Mouse (Mus musculus) forebrain, embryonic 14.5 days (tissue): ENCODE measurements at regions not wholly inside any gene's neighbourhood (a gene's known extent, or its start where the extent isn't known, plus 50 kb on each side); places are given as distances from the start of the nearest gene placed in this dataset.

Source experiments
- ATAC-seq: fragments of 200-750 bp; cut with Nextera tagmentation; 2 replicates; pipeline ENCODE4 v1.8.0; 2017; ENCODE audit warnings: mild to moderate bottlenecking, moderate library complexity
- DNase-seq: peaks from one replicate; pipeline ENCODE4 v3.0.0-alpha.2; 2015; ENCODE audit warnings: low spot score
- H3K27ac ChIP-seq: fragments of 300-500 bp; sonication (generic); 2 replicates; pipeline ENCODE4 v1.5.1; 2014; ENCODE audit warnings: low read depth, mild to moderate bottlenecking, control low read depth, low read length, moderate library complexity
- H3K27me3 ChIP-seq: fragments of 300-500 bp; sonication (generic); replicated peaks from 2 replicates; pipeline ENCODE4 v1.6.1; 2014; ENCODE audit warnings: low read length, control low read depth, mixed read lengths; ENCODE audit not compliant: control insufficient read depth, insufficient read depth
- H3K36me3 ChIP-seq: fragments of 300-500 bp; sonication (generic); 2 replicates; pipeline ENCODE4 v1.6.1; 2014; ENCODE audit warnings: low read length, control low read depth; ENCODE audit not compliant: control insufficient read depth, insufficient read depth
- H3K4me1 ChIP-seq: fragments of 300-500 bp; sonication (generic); 2 replicates; pipeline ENCODE4 v1.6.1; 2014; ENCODE audit warnings: antibody characterized with exemption, low read length, control low read depth; ENCODE audit not compliant: control insufficient read depth, insufficient read depth
- H3K4me2 ChIP-seq: fragments of 300-500 bp; sonication (generic); 2 replicates; pipeline ENCODE4 v1.6.1; 2014; ENCODE audit warnings: mild to moderate bottlenecking, control low read depth, low read length
- H3K4me3 ChIP-seq: fragments of 300-500 bp; sonication (generic); 2 replicates; pipeline ENCODE4 v1.5.1; 2014; ENCODE audit warnings: low read depth, low read length, control low read depth
- H3K9ac ChIP-seq: fragments of 300-500 bp; sonication (generic); 2 replicates; pipeline ENCODE4 v1.6.1; 2014; ENCODE audit warnings: mild to moderate bottlenecking, low read length, control low read depth, moderate library complexity
- H3K9me3 ChIP-seq: fragments of 300-500 bp; sonication (generic); replicated peaks from 2 replicates; pipeline ENCODE4 v1.6.1; 2016; ENCODE audit warnings: low read length, control low read depth, mixed read lengths; ENCODE audit not compliant: control insufficient read depth
- WGBS: fragments of 180-500 bp; shearing (Covaris S2); extraction: QIAGEN DNeasy Blood & Tissue Kit; methylation state at CpG from one replicate; pipeline ENCODE4 v1.1.7; 2014; 5-methylcytosine and 5-hydroxymethylcytosine counted together

GRCm38 (mm10) chr1:183938361-183938760, 74.7 kb upstream of the Dusp10 start:
- no peak for ATAC-seq
- 87% methylated on average over 6 of the region's 6 CpGs for WGBS
- DNase-seq: no peak
- Histone ChIP-seq H3K27me3 (no peaks in the 10 kb centered on the region), H3K9me3 (no peaks in the 10 kb centered on the region), H3K36me3 (no peaks in the 10 kb centered on the region), H3K4me3 (no peak overlapping the region), H3K4me2 (no peak overlapping the region), H3K27ac (no peak overlapping the region), H3K4me1 (no peaks in the 10 kb centered on the region), H3K9ac (no peak overlapping the region)

DNA sequence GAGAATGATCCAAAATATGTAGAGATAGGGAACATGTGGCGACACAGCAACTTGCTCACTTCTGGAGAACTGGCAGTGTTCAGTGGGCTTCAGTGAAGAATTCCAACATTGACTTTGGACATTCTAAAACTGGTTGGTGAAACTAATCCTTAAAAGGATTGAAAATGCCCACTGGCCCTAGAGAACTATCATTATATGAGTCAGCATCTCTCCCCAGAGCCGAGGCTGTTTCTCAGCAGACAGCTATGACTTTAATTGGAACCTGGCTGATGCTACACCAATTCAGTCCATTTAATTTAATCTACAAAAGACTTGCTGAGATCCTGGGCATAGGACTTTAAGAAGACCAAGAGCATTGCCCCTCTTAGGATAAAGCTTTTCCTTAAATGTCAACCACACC, 72.4 kb upstream of the Dusp10 start:
- Histone ChIP-seq H3K4me2 (no peak overlapping the region), H3K36me3 (no peaks in the 10 kb centered on the region), H3K9me3 (no peaks in the 10 kb centered on the region), H3K4me3 (no peak overlapping the region), H3K27ac (no peak overlapping the region), H3K4me1 (no peaks in the 10 kb centered on the region), H3K27me3 (no peaks in the 10 kb centered on the region), H3K9ac (no peak overlapping the region)
- DNase-seq: no peak
- WGBS: 89% methylated on average over 2 of the region's 2 CpGs
- no peak for ATAC-seq

DNA sequence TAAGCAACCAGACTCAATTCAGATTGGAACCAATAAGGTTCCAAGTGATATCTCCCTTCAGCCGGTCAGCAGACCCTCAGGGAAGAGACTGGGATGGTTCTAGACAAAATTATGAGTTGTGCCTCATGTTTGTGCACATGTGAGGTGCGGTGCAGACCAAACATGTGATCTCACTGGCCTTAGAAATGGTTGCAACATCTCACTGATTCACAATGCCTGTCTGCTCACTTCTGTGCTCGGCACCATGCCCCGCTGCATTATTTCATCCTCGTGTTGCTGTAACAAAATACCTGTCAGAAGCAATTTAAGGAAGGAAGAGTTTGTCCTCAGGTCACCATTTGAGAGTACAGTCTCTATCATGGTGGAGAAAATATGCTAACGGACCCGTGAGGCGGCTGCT, 66.9 kb upstream of the Dusp10 start:
- Histone ChIP-seq H3K9ac (no peak overlapping the region), H3K27me3 (no peaks in the 10 kb centered on the region), H3K36me3 (no peaks in the 10 kb centered on the region), H3K9me3 (no peaks in the 10 kb centered on the region), H3K4me2 (no peak overlapping the region), H3K4me3 (no peak overlapping the region), H3K27ac (no peak overlapping the region), H3K4me1 (no peaks in the 10 kb centered on the region)
- DNase-seq (no peak), ATAC-seq (no peak)
- WGBS: 91% methylated on average over 8 of the region's 8 CpGs

GRCm38 (mm10) chr1:183947066-183947465, 66.0 kb upstream of the Dusp10 start:
- no peaks in the 10 kb centered on the region for H3K9me3 ChIP-seq
- H3K4me1 ChIP-seq: no peaks in the 10 kb centered on the region
- no peaks in the 10 kb centered on the region for H3K36me3 ChIP-seq
- no peak overlapping the region for H3K9ac ChIP-seq
- ATAC-seq: no peak
- H3K4me2 ChIP-seq: no peak overlapping the region
- no peaks in the 10 kb centered on the region for H3K27me3 ChIP-seq
- H3K27ac ChIP-seq: no peak overlapping the region
- peak; percentile 26 for DNase-seq
- no peak overlapping the region for H3K4me3 ChIP-seq
- 77% methylated on average over 5 of the region's 5 CpGs for WGBS

GRCm38 (mm10) chr1:183949205-183949604, 63.9 kb upstream of the Dusp10 start:
- H3K9me3 ChIP-seq: no peaks in the 10 kb centered on the region
- 85% methylated on average over 4 of the region's 4 CpGs for WGBS
- DNase-seq: no peak
- H3K4me2 ChIP-seq: no peak overlapping the region
- no peaks in the 10 kb centered on the region for H3K4me1 ChIP-seq
- no peak overlapping the region for H3K9ac ChIP-seq
- no peaks in the 10 kb centered on the region for H3K27me3 ChIP-seq
- no peak overlapping the region for H3K27ac ChIP-seq
- no peaks in the 10 kb centered on the region for H3K36me3 ChIP-seq
- ATAC-seq: no peak
- H3K4me3 ChIP-seq: no peak overlapping the region

DNA sequence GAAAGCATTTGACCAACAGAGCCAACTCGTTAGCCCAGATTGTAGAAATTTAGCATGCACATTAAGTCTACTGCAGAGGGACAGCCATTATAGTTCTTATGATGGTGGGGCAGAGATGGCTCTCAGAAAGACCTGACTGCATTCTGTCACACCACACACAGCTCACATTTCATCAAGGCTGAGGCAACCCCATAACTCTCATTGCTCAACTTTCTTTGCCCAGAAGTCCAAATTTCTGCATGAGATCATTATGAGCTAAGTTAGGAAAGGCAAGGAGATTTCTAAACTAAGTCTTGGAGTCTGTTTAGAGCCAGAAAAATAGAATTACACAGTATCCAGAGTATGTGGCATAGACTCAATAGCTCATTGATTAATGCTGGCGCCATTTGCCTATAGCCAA, 59.0 kb upstream of the Dusp10 start:
- Histone ChIP-seq H3K4me3 (no peak overlapping the region), H3K9me3 (no peaks in the 10 kb centered on the region), H3K36me3 (no peaks in the 10 kb centered on the region), H3K4me2 (no peak overlapping the region), H3K27ac (no peak overlapping the region), H3K9ac (no peak overlapping the region), H3K4me1 (no peaks in the 10 kb centered on the region), H3K27me3 (no peaks in the 10 kb centered on the region)
- 87% methylated on average over 2 of the region's 2 CpGs for whole genome bisulfite sequencing
- DNase-seq (no peak), ATAC-seq (no peak)

DNA sequence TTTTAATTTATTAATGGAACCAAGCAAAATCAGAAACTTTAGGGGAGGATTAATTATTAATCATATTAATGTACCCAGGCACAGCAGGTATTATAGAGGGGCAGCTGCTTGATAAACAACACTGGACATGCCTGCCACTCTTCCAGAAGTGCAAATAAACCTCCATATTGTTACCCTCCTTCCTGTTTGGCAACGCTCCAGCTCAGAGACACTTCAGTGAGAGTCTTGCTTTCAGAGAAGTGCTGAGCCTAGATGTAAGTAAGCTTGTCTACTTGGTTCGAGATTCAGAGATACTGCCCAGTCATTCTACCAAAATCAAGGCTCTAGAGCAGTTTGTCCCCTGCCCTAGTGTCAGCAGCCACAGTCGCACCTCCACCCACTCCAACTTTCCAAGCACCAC, 56.7 kb upstream of the Dusp10 start:
- Histone ChIP-seq H3K9ac (no peak overlapping the region), H3K9me3 (no peaks in the 10 kb centered on the region), H3K27me3 (no peaks in the 10 kb centered on the region), H3K4me2 (no peak overlapping the region), H3K4me3 (no peak overlapping the region), H3K4me1 (no peaks in the 10 kb centered on the region), H3K36me3 (no peaks in the 10 kb centered on the region), H3K27ac (no peak overlapping the region)
- 87% methylated on average over 3 of the region's 3 CpGs for WGBS
- DNase-seq (no peak), ATAC-seq (no peak)

DNA sequence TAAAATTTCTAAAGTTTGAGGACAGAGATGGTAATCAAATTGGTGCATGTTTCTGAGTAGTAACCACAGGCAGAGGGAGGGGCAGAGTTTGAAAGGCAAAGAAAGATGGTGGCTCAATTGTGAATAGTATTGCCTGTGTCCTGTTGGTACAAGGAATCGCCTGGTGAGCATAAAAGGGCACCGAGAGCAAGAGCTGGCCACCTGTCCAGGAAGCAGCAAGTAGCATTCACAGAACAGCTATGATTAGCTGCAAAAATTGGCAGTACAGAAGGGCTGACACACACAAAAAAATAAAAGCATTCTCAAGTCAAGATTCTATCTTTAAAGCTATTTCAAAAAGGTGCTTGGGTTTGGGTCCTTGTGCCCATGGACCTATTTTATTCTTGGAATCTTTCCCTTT, 51.7 kb upstream of the Dusp10 start:
- no peaks in the 10 kb centered on the region for H3K4me1 ChIP-seq
- no peak overlapping the region for H3K9ac ChIP-seq
- no peak overlapping the region for H3K4me3 ChIP-seq
- H3K4me2 ChIP-seq: no peak overlapping the region
- 88% methylated on average over 2 of the region's 2 CpGs for WGBS
- ATAC-seq: no peak
- no peak for DNase-seq
- no peaks in the 10 kb centered on the region for H3K36me3 ChIP-seq
- H3K27me3 ChIP-seq: no peaks in the 10 kb centered on the region
- H3K9me3 ChIP-seq: no peaks in the 10 kb centered on the region
- no peak overlapping the region for H3K27ac ChIP-seq

DNA sequence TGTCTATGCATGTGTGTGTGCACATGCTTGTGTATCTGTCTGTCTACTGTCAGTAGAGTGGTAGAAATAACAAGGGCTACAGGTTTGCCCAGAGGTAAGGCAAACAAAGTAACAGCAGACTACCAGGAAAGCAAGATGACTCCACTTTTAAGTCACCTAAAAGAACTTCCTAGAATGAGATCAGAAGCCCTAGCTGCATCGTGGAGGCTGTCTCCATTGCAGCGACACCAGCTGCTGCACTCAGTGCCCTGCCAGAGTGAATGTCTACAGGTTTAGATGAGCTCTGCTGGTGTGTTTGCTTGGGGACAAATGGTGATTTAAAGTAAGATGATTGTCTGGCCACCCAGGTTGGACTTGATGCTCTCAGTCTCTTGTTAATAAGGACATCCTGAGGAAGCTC, 50.6 kb upstream of the Dusp10 start:
- Histone ChIP-seq H3K27me3 (no peaks in the 10 kb centered on the region), H3K9ac (no peak overlapping the region), H3K27ac (no peak overlapping the region), H3K4me2 (no peak overlapping the region), H3K9me3 (no peaks in the 10 kb centered on the region), H3K4me3 (no peak overlapping the region), H3K36me3 (no peaks in the 10 kb centered on the region), H3K4me1 (no peaks in the 10 kb centered on the region)
- 89% methylated on average over 2 of the region's 2 CpGs for whole genome bisulfite sequencing
- DNase-seq (no peak), ATAC-seq (no peak)

DNA sequence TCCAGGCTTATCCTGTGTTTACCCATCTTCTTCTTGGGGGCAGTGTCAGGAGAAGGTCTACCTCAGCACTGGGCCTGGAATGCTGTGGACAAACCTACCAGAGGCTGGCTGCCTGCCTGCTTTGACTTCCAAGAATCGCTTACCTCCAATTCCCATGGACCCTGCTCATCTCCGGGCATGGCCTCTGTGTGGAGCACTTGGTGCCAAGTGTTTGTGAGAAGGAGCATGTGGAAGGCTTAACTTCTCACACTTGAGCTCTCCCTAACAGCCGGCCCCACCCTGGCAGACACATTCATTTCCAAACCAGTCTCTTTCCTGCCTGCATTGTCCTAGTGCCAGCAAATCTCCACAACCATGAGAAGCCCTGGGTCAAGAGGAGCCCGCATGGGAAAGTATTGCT, 49.8 kb upstream of the Dusp10 start:
- Histone ChIP-seq H3K36me3 (no peaks in the 10 kb centered on the region), H3K4me2 (no peak overlapping the region), H3K4me1 (no peaks in the 10 kb centered on the region), H3K4me3 (no peak overlapping the region), H3K9me3 (no peaks in the 10 kb centered on the region), H3K9ac (no peak overlapping the region), H3K27ac (no peak overlapping the region), H3K27me3 (no peaks in the 10 kb centered on the region)
- DNase-seq (no peak), ATAC-seq (no peak)
- 91% methylated on average over 4 of the region's 4 CpGs for WGBS
